Mouse (Mus musculus) layer of hippocampus, adult 18-20 months (tissue): ENCODE data around the gene Megf8. TPM values are rescaled to one million over a fixed set of nuclear protein-coding genes. Genes with fewer than 3 reads are reported as not detected.
A peak's percentile ranks its signal among the peaks of the same experiment; 100 is the strongest.

ENCODE experiments used
- DNase-seq, 2 experiments: peaks; one replicate each; pipeline ENCODE4 v3.0.0; 2022; ENCODE audit warnings: low spot score in 2 of 2
- long read RNA-seq: library from polyadenylated mRNA; stranded (forward); transcript quantifications from one replicate; pipeline ENCODE4 v2.0.0, GENCODE M21; 2021
- total RNA-seq, 2 experiments: library from RNA; stranded (reverse); gene quantifications; 2 replicates each; pipeline ENCODE4 v1.2.3; 2021

Megf8 gene
- 10 to 100 TPM; 99.1 to 99.9 TPM for total RNA-seq
- long read RNA-seq, full-length matches to known transcripts, result 5 of 97 reads
- long read RNA-seq, partial matches to known transcripts, result 87 of 97 reads
- long read RNA-seq, other reads (novel, unspliced or antisense), result 5 of 97 reads

GRCm38 (mm10) chr7:25316532-25317445 lies at the start of gene Megf8:
Gene Megf8, plus strand, starts transcription at chr7:25317164.
- peak; percentile 97 to 99 for DNase-seq

- peak; percentile 99 to 100 for DNase-seq
Observed at GRCm38 (mm10) chr7:25267301-25267750, 49.6 kb upstream of the Megf8 start, which contains the start of gene Cic. Gene Cic, plus strand, starts transcription at chr7:25267704.

DNA sequence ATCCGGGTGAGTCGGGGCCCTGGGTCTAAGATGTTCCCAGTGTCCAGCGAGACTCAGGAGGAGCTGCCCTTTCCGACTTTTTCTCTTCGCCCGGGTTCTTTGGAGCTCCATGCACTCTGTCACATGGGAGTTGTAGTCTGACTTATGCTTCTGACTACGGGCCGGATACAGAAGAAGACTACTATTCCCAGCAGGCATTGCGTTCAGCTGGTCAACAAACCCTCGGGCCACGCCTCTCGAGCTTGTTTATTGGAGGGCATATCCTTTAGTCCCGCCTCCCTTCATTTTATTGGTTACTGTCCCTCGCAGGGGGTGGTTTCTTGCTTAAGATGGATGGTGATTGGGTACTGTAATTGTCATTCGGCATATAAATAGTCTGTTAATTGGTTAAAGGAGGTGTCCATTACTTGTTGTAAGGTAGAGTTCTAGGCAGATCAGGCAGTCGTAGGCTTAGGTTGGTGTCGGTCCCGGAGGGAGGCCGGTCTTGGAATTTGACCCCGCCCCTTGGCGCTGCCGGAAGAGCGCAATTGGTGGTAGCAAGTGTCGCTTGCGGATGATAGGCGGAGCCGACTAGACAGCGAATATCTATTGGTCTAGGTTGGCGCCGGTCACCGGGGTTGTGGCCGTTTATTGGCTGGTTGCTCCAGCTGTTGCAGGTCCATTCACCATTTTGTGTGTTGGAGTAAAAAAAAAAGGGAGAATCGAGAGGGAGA lies 49.1 kb upstream of the Megf8 start:
- DNase-seq, result peak; percentile 99 to 100

DNA sequence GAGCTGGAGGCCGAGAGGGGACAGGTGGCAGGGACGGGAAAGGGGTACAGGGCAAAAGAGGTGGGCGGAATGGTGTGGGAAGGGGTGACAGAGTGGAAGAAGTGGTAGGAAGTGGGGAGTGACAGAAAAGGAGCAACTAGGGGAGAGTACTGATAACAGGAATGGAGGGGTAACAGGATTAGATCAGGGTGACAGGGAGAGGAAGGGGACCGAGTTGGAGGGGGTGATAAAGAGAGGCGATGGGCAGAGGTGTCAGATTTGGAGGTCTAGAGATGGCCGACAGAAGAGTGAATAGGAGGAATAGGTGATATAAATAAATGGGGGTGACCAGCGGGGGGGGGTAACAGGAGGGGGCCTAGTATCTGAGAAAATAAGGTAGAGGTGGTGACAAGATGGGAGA lies 48.4 kb upstream of the Megf8 start:
- no peak for DNase-seq

GRCm38 (mm10) chr7:25269029-25269428 lies 47.9 kb upstream of the Megf8 start:
- no peak for DNase-seq

- DNase-seq, result no peak
Observed at GRCm38 (mm10) chr7:25269545-25270271, 47.3 kb upstream of the Megf8 start.

DNA sequence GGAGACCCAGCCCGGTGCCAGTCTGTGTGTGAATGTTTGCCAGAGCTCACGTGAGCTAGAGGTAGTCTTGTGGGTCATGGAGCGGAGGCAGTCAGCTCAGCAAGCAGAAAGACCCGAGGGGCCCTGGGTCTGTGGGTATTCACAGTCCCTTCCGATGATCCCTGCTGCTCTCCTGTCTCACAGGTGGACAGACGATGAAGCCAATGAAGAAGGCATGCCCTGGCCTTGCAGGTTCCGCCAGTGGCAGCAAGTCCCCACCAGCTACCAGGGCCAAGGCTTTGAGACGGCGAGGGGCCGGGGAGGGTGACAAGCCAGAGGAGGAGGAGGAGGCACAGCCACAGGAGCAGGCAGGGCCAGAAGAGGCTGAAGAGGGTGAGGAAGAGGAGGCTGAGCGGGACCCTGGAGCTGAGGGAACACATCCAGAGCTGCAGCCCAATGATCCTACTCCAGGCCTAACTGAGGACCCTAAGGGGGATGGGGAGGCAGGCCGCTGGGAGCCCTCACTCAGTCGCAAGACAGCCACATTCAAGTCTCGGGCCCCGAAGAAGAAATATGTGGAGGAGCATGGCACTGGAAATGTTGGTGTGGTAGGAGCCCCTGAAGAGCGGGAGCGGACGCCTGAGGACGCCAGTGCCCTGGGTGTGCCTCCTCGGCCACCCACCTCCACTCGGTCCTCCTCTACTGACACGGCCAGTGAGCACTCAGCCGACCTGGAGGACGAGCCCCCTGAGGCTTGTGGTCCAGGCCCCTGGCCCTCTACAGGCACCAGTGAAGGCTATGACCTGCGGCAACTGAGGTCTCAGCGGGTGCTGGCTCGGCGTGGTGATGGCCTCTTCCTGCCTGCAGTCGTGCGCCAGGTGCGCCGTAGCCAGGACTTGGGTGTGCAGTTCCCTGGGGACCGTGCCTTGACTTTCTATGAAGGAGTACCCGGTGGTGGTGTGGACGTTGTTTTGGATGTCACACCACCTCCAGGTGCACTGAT lies 46.0 kb upstream of the Megf8 start:
- no peak for DNase-seq

DNA sequence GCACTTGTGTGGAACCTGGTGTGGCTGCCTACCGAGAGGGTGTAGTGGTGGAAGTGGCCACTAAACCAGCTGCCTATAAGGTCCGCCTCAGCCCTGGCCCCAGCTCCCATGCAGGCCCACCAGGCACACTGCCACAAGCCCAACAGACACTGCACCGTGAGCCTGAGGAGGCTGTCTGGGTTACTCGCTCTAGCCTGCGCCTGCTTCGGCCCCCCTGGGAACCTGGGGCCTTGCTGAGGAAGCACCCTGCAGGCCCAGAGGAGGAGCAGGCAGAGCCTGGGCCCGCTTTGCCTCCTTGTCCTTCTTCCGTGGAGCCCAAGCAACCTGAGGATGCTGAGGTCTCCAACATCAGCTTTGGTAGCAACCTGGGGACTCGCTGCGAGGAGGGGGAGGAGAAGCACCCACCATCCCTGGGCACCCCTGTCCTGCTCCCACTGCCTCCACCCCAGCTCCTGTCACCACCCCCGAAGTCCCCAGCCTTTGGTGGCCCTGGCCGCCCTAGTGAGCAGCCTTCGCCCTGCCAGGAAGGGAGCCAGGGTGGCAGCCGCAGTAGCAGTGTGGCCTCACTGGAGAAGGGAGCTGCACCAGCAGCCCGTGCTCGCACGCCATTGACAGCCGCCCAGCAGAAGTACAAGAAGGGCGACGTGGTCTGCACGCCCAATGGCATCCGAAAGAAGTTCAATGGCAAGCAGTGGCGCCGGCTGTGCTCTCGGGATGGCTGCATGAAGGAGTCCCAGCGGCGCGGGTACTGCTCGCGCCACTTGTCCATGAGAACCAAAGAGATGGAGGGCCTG lies 45.1 kb upstream of the Megf8 start:
- no peak for DNase-seq

- no peak for DNase-seq
Observed at GRCm38 (mm10) chr7:25272445-25273258, 44.3 kb upstream of the Megf8 start.

GRCm38 (mm10) chr7:25273259-25274241 lies 43.4 kb upstream of the Megf8 start:
- no peak for DNase-seq

GRCm38 (mm10) chr7:25274571-25274970 lies 42.4 kb upstream of the Megf8 start:
- no peak for DNase-seq

DNA sequence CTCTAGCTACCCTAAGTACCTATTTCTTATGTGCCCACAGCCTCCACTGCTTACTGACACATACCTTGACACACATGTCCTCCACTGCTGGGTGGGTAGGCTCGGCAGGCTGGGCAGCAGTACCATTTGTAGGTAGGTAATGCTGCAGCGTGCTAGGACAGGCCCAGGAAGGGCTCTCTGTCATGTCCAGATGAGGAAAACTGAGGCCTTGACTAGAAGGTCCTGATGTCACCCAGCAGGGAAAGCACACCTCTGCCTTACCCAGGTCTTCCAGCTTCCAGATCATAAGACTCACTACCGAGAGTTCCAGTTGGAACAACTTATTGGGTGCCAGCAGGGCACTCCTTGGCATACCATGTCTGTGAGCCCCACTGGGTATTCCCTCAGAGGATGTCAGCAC lies 42.0 kb upstream of the Megf8 start:
- DNase-seq, result no peak

DNA sequence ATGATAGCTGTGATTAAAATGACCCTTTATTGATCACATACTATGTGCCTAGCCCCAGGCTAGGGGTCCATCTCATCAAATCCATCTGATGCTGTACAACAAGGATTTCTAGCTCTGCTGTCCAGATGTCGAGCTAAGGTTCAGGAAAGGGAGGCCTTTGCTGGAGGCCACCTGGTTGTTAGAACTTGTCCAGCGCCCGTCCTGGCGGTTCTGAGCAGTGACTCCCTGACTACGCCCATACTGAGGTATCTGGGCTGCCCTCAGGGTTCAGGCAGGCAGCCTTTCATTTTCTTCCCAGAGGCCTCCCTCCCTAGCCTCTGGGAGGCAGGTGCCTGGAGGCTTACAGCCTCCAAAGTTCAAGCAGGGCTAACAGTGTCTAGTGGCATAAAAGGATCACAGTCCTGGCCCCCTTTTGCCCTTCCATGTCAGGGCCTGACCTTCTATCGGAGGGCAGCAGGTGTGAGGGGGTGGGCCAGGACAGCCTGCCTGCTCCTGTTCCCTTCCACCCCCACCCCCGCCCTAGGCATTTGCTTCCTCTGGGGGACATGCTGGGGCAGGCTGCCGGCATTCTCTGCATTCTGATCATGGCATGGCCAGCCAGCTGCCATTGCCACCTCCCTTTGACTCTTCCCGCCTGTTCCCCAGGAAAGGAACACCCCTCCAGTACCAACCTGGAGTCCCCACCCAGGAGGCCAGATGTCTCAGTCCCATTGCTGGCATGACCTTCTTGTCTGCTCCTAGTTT lies 41.2 kb upstream of the Megf8 start:
- no peak for DNase-seq

GRCm38 (mm10) chr7:25277405-25277804 lies 39.6 kb upstream of the Megf8 start:
- no peak for DNase-seq

DNA sequence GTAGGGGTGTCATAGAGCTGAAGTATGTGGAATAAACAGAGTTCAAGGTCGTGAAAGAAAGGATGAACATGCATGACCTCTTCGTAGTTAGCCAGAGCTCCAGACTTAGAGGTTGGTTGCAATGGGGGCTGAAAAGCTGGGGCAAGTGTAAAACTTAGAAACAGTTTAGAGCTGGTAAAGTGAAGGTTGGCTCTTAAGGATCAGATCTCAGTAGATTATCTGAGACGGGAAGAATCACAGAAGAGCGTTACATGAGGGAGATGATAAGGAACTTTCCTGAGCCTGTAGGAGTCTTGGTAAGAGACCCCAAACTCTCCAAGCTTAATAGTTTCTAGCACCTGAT lies 39.0 kb upstream of the Megf8 start:
- no peak for DNase-seq

DNA sequence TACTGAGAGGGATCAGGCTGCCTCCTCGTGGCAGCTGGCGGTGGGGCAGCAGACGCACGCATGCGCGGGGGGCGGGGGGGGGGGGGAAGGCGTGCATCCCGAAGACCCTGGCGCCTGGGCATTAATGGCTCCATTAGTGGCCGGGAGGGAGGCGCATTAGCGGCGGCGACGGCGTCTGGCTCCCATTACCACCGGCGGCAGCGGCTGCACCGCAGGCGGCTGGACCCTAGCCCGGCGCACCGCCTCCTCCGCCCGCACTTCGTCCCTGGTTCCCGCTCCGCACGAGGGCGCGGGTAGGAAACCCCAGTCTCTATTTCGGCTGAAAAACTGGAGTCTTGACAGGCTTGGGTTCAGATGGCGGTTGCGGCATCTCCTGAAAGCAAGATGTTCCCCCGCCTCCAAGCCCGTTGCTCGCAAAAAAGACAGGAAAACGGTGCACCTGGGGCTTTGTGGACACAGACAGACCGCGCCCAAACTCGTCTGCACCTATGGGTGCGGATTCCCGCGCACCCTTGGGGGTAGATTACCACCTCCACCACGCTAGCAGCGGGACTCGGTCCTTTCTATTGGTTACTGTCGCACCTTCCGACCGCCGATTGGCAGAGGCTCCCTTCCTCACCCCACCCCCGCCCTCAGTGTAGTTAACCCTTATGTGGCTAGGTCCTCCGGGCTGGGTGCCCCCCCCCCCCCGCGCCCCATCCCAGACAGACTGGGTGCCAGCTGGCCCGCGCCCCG lies 38.5 kb upstream of the Megf8 start:
- peak; percentile 75 to 88 for DNase-seq
